Mouse (Mus musculus): ENCODE data around the gene Ccdc88c. TPM values are rescaled to one million over a fixed set of nuclear protein-coding genes. Genes with fewer than 3 reads are reported as not detected.

The Ccdc88c gene
- 23.9 and 35.4 TPM in 2 replicates for polyA plus RNA-seq (2012; rRNA removed; ENCODE audit: low replicate concordance)

DNA sequence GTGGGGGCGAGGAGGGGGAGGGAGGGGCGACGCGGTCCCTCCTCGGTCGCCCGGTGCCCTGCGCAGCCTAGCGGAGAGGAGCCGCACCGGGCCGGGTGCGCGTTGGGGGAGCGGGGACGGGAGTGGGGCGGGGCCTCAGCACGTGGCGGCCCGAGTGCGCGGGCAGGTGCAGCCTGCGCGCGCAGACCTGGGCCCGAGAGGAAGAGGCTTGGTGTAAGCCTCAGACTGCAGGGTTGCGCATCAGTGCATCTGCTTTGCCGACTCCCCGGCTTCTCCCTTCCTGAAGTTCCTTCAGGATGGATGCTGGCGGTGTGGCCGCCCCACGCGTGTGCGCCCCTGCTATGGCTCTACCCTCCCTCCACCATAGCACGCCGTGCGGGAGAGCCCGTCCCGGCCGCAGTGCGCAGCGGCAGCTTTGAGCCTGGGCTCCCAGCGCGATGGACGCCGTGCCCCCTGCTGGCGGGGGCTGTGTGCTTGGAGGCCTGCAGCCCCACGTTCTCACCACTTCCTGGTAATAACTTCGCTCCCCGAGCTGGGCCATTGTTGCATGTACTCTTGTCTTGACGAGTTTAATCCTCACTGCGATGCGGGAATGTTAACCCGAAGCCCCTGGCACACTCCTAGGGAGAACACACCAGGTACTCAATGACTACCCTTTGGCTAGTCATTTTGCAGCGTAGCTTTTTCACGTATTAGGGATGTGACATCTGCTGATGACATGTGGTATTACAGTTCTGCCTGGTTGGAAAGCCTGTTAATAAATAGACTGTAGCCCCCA lies at the start of gene Ccdc88c:
Gene Ccdc88c, minus strand, starts transcription at position 103 of the 778 bp plus-strand sequence.

DNA sequence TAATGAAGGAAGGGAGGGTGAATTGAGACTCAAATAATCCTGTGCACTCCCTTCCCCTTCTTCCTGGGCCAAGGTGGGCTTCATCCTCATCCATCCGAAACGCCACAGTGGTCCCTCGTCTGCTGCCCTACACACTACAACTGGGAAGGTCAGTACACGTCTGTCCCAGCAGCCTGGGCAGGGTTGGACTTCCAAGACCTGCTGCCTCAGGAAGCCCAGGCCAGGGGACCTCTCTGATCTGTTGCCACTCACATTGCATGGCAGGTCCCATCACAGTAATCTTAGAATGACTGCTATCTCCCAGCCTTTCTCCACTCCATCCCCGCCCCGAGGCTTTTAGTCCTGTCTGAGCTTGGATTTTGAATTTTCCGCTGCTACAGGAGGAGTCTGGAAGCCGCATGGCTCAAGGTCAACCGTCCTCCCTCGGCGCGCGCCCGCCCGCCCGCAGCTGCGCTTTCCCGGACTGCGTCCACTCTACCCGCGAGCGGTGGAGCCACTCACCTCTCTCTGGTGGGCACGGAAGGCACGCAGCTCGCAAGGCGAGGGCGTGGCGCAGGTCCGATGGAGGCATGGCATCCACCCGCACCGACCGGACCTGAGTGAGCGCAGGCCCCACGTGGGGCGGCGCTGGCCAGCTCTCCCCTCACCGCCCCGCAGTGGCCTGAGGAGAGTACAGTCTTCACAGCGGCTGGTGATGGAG lies 121.1 kb downstream of the Ccdc88c start, which contains the start of gene Gpr68:
Gene Gpr68, minus strand, starts transcription at position 601 of the 700 bp plus-strand sequence.

Other genes starting within 250 kb of the Ccdc88c start
- 12.3 and 22.9 TPM in 2 replicates for gene Dglucy, start 250.0 kb downstream of the Ccdc88c start, polyA plus RNA-seq (2012; rRNA removed; ENCODE audit: low replicate concordance)
- gene Gpr68, start 120.9 kb downstream of the Ccdc88c start, polyA plus RNA-seq (2012; rRNA removed; ENCODE audit: low replicate concordance), result 15.5 and 21.1 TPM in 2 replicates
- gene Ppp4r3a, start 54.6 kb upstream of the Ccdc88c start, polyA plus RNA-seq (2012; rRNA removed; ENCODE audit: low replicate concordance), result 9.7 and 15.0 TPM in 2 replicates

All from mammary gland, adult 2 months (tissue).